Mouse (Mus musculus) activated CD4-positive, CD25-positive, alpha-beta regulatory T cell, adult 4 months (primary cell): ENCODE data around the gene Smim26. TPM values are rescaled to one million over a fixed set of nuclear protein-coding genes. Genes with fewer than 3 reads are reported as not detected.

Source experiments
- ATAC-seq: one replicate; pipeline ENCODE4 v1.8.0; 2017
- polyA plus RNA-seq, 2 experiments: library from polyadenylated mRNA; unstranded; fragments of 100-300 nt; shearing (Covaris generic); gene quantifications; one replicate each; pipeline ENCODE4 v1.2.1; 2017

The Smim26 gene
- polyA plus RNA-seq, 2 experiments from 2014 or later = 25.8 to 27.3 TPM

GRCm38 (mm10) chr2:144637204-144637603, 43.4 kb downstream of the Smim26 start:
- ATAC-seq = no peak

- no peak for ATAC-seq
These were observed 44.0 kb downstream of the Smim26 start for GRCm38 (mm10) chr2:144637671-144638395.

GRCm38 (mm10) chr2:144638719-144639118, 44.9 kb downstream of the Smim26 start:
- ATAC-seq = no peak

- ATAC-seq = no peak
These were observed 46.2 kb downstream of the Smim26 start for GRCm38 (mm10) chr2:144640101-144640500.

GRCm38 (mm10) chr2:144641991-144642390, 48.1 kb downstream of the Smim26 start:
- ATAC-seq = no peak

Other genes with a start within 250 kb of the Smim26 start
- gene Kat14, start 225.1 kb upstream of the Smim26 start, polyA plus RNA-seq = 10 to 100 TPM; 12.7 to 16.8 TPM
- gene Pet117, start 225.1 kb upstream of the Smim26 start, polyA plus RNA-seq = 1 to 10 TPM in 1 of 2 experiments, not detected in 1; 2.4 TPM
- gene Dzank1, start 66.6 kb upstream of the Smim26 start, polyA plus RNA-seq = under 1 TPM in 1 of 2 experiments, not detected in 1; 0.56 TPM
- 10 to 100 TPM; 20.3 to 25.2 TPM for gene Polr3f, start 66.3 kb upstream of the Smim26 start, polyA plus RNA-seq
- gene Rbbp9, start 43.2 kb upstream of the Smim26 start, polyA plus RNA-seq = 10 to 100 TPM in 1 of 2 experiments, 1 to 10 TPM in 1; 9.6 to 10.2 TPM
- 10 to 100 TPM; 73.8 to 87.4 TPM for gene Sec23b, start 37.8 kb upstream of the Smim26 start, polyA plus RNA-seq
- gene Dtd1, start 5.8 kb downstream of the Smim26 start, polyA plus RNA-seq = 10 to 100 TPM; 65.4 to 72.3 TPM
- not detected for gene Scp2d1, start 229.6 kb downstream of the Smim26 start, polyA plus RNA-seq